Mouse (Mus musculus) neural tube, embryonic 11.5 days (tissue): ENCODE measurements at regions not wholly inside any gene's neighbourhood (a gene's known extent, or its start where the extent isn't known, plus 50 kb on each side); places are given as distances from the start of the nearest gene placed in this dataset.

ENCODE experiments used
- ATAC-seq: fragments of 200-750 bp; cut with Nextera tagmentation; 2 replicates; pipeline ENCODE4 v1.8.0; 2017; ENCODE audit warnings: moderate number of reproducible peaks, mild to moderate bottlenecking, moderate TSS enrichment, moderate library complexity; ENCODE audit not compliant: insufficient read depth, low FRiP score, low TSS enrichment
- DNase-seq: peaks from one replicate; pipeline ENCODE4 v3.0.0-alpha.2; 2015; ENCODE audit warnings: low spot score
- H3K27ac ChIP-seq: fragments of 300-500 bp; sonication (generic); 2 replicates; pipeline ENCODE4 v1.5.1; 2014; ENCODE audit warnings: low read depth, mild to moderate bottlenecking, low read length
- H3K27me3 ChIP-seq: fragments of 300-500 bp; sonication (generic); 2 replicates; pipeline ENCODE4 v1.6.1; 2014; ENCODE audit warnings: mild to moderate bottlenecking, low read length, mixed read lengths; ENCODE audit not compliant: control insufficient read depth, insufficient read depth
- H3K36me3 ChIP-seq: fragments of 300-500 bp; sonication (generic); 2 replicates; pipeline ENCODE4 v1.6.1; 2014; ENCODE audit warnings: mild to moderate bottlenecking, low read length, moderate library complexity, mixed read lengths; ENCODE audit not compliant: control insufficient read depth, insufficient read depth
- H3K4me1 ChIP-seq: fragments of 300-500 bp; sonication (generic); 2 replicates; pipeline ENCODE4 v1.6.1; 2014; ENCODE audit warnings: low read length, mixed read lengths; ENCODE audit not compliant: control insufficient read depth, insufficient read depth
- H3K4me2 ChIP-seq: fragments of 300-500 bp; sonication (generic); 2 replicates; pipeline ENCODE4 v1.6.1; 2014; ENCODE audit warnings: low read depth, mild to moderate bottlenecking, moderate library complexity
- H3K4me3 ChIP-seq: fragments of 300-500 bp; sonication (generic); 2 replicates; pipeline ENCODE4 v1.5.1; 2014; ENCODE audit warnings: low read depth, low read length
- H3K9ac ChIP-seq: fragments of 300-500 bp; sonication (generic); 2 replicates; pipeline ENCODE4 v1.6.1; 2014; ENCODE audit warnings: mild to moderate bottlenecking, low read length
- H3K9me3 ChIP-seq: fragments of 300-500 bp; sonication (generic); 2 replicates; pipeline ENCODE4 v1.6.1; 2016; ENCODE audit warnings: low read length; ENCODE audit not compliant: control insufficient read depth
- WGBS: fragments of 180-500 bp; shearing (Covaris S2); extraction: QIAGEN DNeasy Blood & Tissue Kit; methylation state at CpG from one replicate; pipeline ENCODE4 v1.1.7; 2014; 5-methylcytosine and 5-hydroxymethylcytosine counted together

GRCm38 (mm10) chr15:31125784-31126183 is 98.3 kb upstream of the Dap start:
- Histone ChIP-seq H3K9me3 (no peaks in the 10 kb centered on the region), H3K4me3 (no peak overlapping the region), H3K27ac (no peak overlapping the region), H3K9ac (no peak overlapping the region), H3K36me3 (no peaks in the 10 kb centered on the region), H3K4me2 (no peak overlapping the region), H3K4me1 (no peaks in the 10 kb centered on the region), H3K27me3 (no peaks in the 10 kb centered on the region)
- ATAC-seq = no peak
- DNase-seq = no peak
- WGBS = 85% methylated on average over 1 of the region's 1 CpGs

DNA sequence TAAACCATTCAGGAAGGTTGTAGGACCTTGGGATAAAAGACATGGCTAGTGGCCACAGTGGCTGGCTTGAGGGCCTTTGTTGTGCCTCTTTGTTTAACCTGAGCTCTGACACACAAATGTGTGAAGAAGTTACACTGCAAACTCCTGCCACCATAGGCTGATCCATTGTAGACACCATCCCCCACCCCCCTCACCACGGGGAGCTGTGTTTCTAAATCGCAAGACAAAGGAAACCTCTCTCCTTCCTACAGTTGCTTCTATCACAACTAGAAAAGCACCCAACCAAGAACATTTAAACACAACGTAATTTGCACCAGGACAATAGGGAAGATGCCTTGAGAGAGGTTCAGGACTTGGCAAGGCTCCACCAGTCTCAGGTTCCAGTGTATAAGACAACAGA is 97.1 kb upstream of the Dap start:
- no peak overlapping the region for H3K4me2 ChIP-seq

GRCm38 (mm10) chr15:31134891-31135290 is 89.2 kb upstream of the Dap start:
- Histone ChIP-seq H3K9me3 (no peaks in the 10 kb centered on the region), H3K9ac (no peak overlapping the region), H3K27me3 (no peaks in the 10 kb centered on the region), H3K4me1 (no peaks in the 10 kb centered on the region), H3K4me3 (no peak overlapping the region), H3K36me3 (no peaks in the 10 kb centered on the region), H3K27ac (no peak overlapping the region), H3K4me2 (no peak overlapping the region)
- WGBS = 64% methylated on average over 7 of the region's 7 CpGs
- DNase-seq (no peak), ATAC-seq (no peak)

More for the DNA sequence above, 97.1 kb upstream of the Dap start:
- Histone ChIP-seq H3K9me3 (no peaks in the 10 kb centered on the region), H3K4me1 (no peaks in the 10 kb centered on the region), H3K36me3 (no peaks in the 10 kb centered on the region), H3K4me3 (no peak overlapping the region), H3K27me3 (no peaks in the 10 kb centered on the region), H3K27ac (no peak overlapping the region), H3K9ac (no peak overlapping the region)
- ATAC-seq (no peak), DNase-seq (no peak)
- 39% methylated on average over 3 of the region's 3 CpGs for WGBS

- ATAC-seq (no peak), DNase-seq (no peak)
- WGBS = 90% methylated on average over 6 of the region's 6 CpGs
Measured at GRCm38 (mm10) chr15:31138637-31139036, 85.5 kb upstream of the Dap start.

DNA sequence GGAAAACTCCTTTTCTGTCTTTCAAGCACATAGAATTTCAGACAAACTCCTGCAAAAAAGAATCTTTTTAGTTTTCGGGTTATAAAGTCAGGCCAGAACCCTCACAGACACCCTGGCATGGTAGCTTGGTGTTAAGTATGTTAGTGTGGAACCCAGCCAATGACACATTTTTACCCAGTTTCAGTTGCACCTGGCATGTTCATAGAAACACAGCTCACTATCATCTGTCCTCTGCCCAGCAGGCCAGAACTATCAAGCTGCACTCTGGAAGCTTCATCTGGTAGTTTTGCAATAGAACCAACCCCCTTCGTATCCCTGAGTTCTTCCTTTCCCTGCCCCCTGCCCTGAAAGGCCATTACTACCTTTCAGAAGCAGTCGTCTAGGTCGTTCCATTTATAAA is 82.4 kb upstream of the Dap start:
- Histone ChIP-seq H3K27ac (no peak overlapping the region), H3K4me1 (no peaks in the 10 kb centered on the region), H3K4me2 (no peak overlapping the region), H3K27me3 (no peaks in the 10 kb centered on the region), H3K36me3 (no peaks in the 10 kb centered on the region), H3K4me3 (no peak overlapping the region), H3K9ac (no peak overlapping the region), H3K9me3 (no peaks in the 10 kb centered on the region)
- ATAC-seq (no peak), DNase-seq (no peak)
- 79% methylated on average over 4 of the region's 4 CpGs for WGBS

More at GRCm38 (mm10) chr15:31138637-31139036, 85.5 kb upstream of the Dap start:
- H3K9me3 ChIP-seq = no peaks in the 10 kb centered on the region
- H3K4me3 ChIP-seq = no peak overlapping the region
- H3K4me1 ChIP-seq = no peaks in the 10 kb centered on the region
- no peaks in the 10 kb centered on the region for H3K27me3 ChIP-seq
- H3K36me3 ChIP-seq = no peaks in the 10 kb centered on the region
- no peak overlapping the region for H3K4me2 ChIP-seq
- H3K27ac ChIP-seq = no peak overlapping the region
- H3K9ac ChIP-seq = no peak overlapping the region

DNA sequence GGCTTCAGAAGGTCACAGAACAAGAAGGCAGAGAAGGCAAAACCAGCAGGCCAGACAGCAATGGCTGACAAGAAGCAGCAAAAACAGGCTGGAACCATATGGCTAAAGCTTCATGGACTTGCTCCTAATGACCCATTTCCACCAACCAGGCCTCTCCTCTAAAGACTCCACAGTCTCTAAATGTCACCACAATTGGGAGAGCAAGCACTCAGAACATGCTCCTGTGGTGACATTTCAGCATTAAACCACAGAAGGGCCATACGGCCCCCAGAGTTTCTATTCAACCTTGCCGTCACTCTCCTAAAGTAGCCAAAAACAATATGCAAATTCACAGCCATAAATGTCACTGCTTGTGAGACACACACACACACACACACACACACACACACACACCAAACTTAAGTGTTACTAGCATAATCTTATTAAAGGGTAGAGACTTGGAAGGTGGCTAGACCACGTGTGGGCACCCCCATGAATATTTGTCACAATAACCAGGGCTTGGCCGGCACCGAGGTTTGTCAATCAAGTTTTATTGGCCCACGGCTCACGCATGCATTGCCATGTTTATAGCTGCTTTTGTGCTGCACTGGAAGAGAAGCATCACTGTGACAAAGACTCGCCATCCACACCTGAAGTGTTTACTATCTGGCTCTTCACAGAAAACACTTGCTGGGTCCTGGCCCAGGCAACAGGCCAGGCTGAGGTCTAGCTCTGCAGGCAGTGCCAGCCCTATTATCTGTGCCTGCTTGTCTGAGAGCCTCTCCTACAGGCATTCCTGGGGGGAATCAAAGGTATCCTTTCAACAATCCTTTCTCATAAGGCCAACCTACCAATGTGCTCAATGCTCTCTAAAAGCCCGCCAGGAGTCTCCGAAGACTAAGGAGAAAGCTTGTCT is 75.6 kb upstream of the Dap start:
- Histone ChIP-seq H3K36me3 (no peaks in the 10 kb centered on the region), H3K4me3 (no peak overlapping the region), H3K27me3 (no peaks in the 10 kb centered on the region), H3K9ac (no peak overlapping the region), H3K27ac (no peak overlapping the region), H3K9me3 (no peaks in the 10 kb centered on the region), H3K4me1 (no peaks in the 10 kb centered on the region), H3K4me2 (no peak overlapping the region)
- no peak for DNase-seq
- 76% methylated on average over 10 of the region's 10 CpGs for WGBS
- no peak for ATAC-seq

- H3K27me3 ChIP-seq = no peaks in the 10 kb centered on the region
- ATAC-seq = no peak
- WGBS = 83% methylated on average over 2 of the region's 2 CpGs
Measured at GRCm38 (mm10) chr15:31149855-31150254, 74.3 kb upstream of the Dap start.

DNA sequence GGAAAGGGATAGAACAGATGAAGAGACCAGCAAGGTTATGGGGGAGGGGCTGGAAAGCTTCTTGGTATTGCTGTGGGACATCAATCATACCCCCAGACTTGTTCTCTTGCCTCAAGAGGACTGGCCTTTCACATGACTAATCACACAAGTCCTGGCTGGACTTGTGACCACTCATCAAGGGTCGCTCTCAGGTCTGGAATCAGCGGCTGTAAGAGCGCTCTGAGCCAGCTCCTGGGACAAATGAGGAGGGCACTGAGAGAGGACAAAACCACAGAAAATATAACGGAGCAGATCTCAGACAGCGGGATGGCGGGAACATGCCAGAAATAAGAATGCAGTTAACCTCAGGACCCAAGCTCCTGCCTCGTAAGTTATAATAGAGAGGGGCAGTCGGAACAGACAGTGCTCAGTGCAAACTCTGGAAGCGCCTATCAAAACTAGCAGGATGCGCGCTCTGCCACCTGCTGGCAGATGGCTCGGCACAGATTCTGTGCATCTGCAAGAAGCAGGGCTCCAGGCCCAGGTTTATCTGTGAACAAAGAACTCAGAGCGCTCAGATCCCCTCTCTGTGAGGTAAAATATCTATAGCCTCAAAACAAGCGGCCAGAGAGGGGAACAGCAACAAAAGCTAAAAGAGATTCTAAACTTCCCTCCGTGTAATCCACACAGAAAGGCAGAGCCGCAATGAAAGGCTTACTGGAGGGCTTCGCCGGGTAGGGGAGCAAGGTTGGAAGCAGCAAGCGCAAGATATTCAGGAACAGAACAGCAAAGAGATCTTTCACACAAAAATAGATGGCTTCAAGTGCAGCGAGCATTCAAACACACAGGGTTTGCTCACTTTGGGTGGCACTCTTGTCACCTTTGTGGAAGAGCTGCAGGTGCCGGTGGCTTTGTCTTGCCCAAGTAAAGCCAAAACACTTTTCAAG is 73.3 kb upstream of the Dap start:
- H3K27me3 ChIP-seq = no peaks in the 10 kb centered on the region
- ATAC-seq (no peak; the same call in 1 of the 2 replicates), DNase-seq (peak; percentile 73)
- H3K4me1 ChIP-seq = no peaks in the 10 kb centered on the region
- no peak overlapping the region for H3K4me3 ChIP-seq
- WGBS = 45% methylated on average over 21 of the region's 21 CpGs
- no peak overlapping the region for H3K27ac ChIP-seq
- no peaks in the 10 kb centered on the region for H3K36me3 ChIP-seq
- no peak overlapping the region for H3K9ac ChIP-seq
- H3K4me2 ChIP-seq = no peak overlapping the region
- no peaks in the 10 kb centered on the region for H3K9me3 ChIP-seq

More at GRCm38 (mm10) chr15:31149855-31150254, 74.3 kb upstream of the Dap start:
- Histone ChIP-seq H3K36me3 (no peaks in the 10 kb centered on the region), H3K27ac (no peak overlapping the region), H3K9me3 (no peaks in the 10 kb centered on the region), H3K4me2 (no peak overlapping the region), H3K4me3 (no peak overlapping the region), H3K9ac (no peak overlapping the region), H3K4me1 (no peaks in the 10 kb centered on the region)
- no peak for DNase-seq
